Mouse (Mus musculus): ENCODE data around the gene Pcdh15.

The Pcdh15 gene

GRCm38 (mm10) chr10:74414945-74415344, 1315.8 kb downstream of the Pcdh15 start:
- no peaks in the 10 kb centered on the region for H3K4me1 ChIP-seq (replicated peaks; ENCODE audit: low read depth, low read length)
- TF ChIP-seq NANOG (IDR thresholded peaks at IDR 0.05; ENCODE audit: borderline replicate concordance, low read length) (no peak), CTCF (conservative IDR thresholded peaks at IDR 0.05; ENCODE audit: low read length) (no peak), POU5F1 (IDR thresholded peaks at IDR 0.05; ENCODE audit: borderline replicate concordance, low read length) (no peak)
- no peaks in the 10 kb centered on the region; the same call in 1 of the 2 replicates for H3K9me3 ChIP-seq (ENCODE audit: low read length)
- no peaks in the 10 kb centered on the region for H3K36me3 ChIP-seq (ENCODE audit: insufficient read depth, low read length)
- no peaks in the 10 kb centered on the region for H3K27me3 ChIP-seq (ENCODE audit: insufficient read depth, low read length)
- no peak overlapping the region for H3K4me3 ChIP-seq (replicated peaks; ENCODE audit: low read length)

- Histone ChIP-seq H3K4me3 (replicated peaks; ENCODE audit: low read length) (no peak overlapping the region), H3K36me3 (ENCODE audit: insufficient read depth, low read length) (no peaks in the 10 kb centered on the region), H3K4me1 (replicated peaks; ENCODE audit: low read depth, low read length) (no peaks in the 10 kb centered on the region), H3K27me3 (ENCODE audit: insufficient read depth, low read length) (no peaks in the 10 kb centered on the region), H3K9me3 (ENCODE audit: low read length) (no peaks in the 10 kb centered on the region; the same call in 1 of the 2 replicates)
- TF ChIP-seq NANOG (IDR thresholded peaks at IDR 0.05; ENCODE audit: borderline replicate concordance, low read length) (no peak), POU5F1 (IDR thresholded peaks at IDR 0.05; ENCODE audit: borderline replicate concordance, low read length) (no peak), CTCF (conservative IDR thresholded peaks at IDR 0.05; ENCODE audit: low read length) (no peak)
Measured at GRCm38 (mm10) chr10:74415359-74415758, 1316.2 kb downstream of the Pcdh15 start.

GRCm38 (mm10) chr10:74415949-74416348, 1316.8 kb downstream of the Pcdh15 start:
- H3K36me3 ChIP-seq (ENCODE audit: insufficient read depth, low read length) = no peaks in the 10 kb centered on the region
- no peak overlapping the region for H3K4me3 ChIP-seq (replicated peaks; ENCODE audit: low read length)
- no peaks in the 10 kb centered on the region for H3K4me1 ChIP-seq (replicated peaks; ENCODE audit: low read depth, low read length)
- H3K9me3 ChIP-seq (ENCODE audit: low read length) = no peaks in the 10 kb centered on the region; the same call in 1 of the 2 replicates
- TF ChIP-seq CTCF (conservative IDR thresholded peaks at IDR 0.05; ENCODE audit: low read length) = no peak
- no peak for TF ChIP-seq POU5F1 (IDR thresholded peaks at IDR 0.05; ENCODE audit: borderline replicate concordance, low read length)
- no peak for TF ChIP-seq NANOG (IDR thresholded peaks at IDR 0.05; ENCODE audit: borderline replicate concordance, low read length)
- no peaks in the 10 kb centered on the region for H3K27me3 ChIP-seq (ENCODE audit: insufficient read depth, low read length)

- H3K4me1 ChIP-seq (replicated peaks; ENCODE audit: low read depth, low read length) = no peaks in the 10 kb centered on the region
Measured at GRCm38 (mm10) chr10:74450069-74450468, 1350.9 kb downstream of the Pcdh15 start.

DNA sequence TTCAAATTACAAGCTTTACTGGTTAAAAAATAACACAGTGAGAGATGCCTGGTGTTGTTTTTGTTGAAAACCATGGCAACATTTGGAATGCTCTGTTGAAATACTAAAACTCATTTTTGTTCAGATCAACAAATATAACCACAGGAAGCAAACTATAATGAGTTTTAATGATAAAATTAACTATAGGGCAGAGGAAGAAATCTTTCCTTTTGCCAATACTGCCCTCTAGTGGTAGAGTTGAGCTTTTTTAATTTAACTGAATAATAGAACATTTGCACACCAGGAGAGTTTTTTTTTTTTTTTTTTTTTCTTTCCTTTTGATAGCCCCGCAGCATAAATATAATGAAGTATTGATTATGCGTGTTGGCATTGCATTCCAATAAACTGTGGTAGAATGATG, 1364.8 kb downstream of the Pcdh15 start:
- Histone ChIP-seq H3K4me3 (replicated peaks; ENCODE audit: low read length) (no peak overlapping the region), H3K9me3 (ENCODE audit: low read length) (no peaks in the 10 kb centered on the region), H3K27me3 (ENCODE audit: insufficient read depth, low read length) (no peaks in the 10 kb centered on the region), H3K4me1 (replicated peaks; ENCODE audit: low read depth, low read length) (no peaks in the 10 kb centered on the region), H3K36me3 (ENCODE audit: insufficient read depth, low read length) (no peaks in the 10 kb centered on the region)
- peak; percentile 51 for TF ChIP-seq CTCF (conservative IDR thresholded peaks at IDR 0.05; ENCODE audit: low read length)
- TF ChIP-seq POU5F1 (IDR thresholded peaks at IDR 0.05; ENCODE audit: borderline replicate concordance, low read length) = no peak

More at GRCm38 (mm10) chr10:74450069-74450468, 1350.9 kb downstream of the Pcdh15 start:
- Histone ChIP-seq H3K27me3 (ENCODE audit: insufficient read depth, low read length) (no peaks in the 10 kb centered on the region), H3K36me3 (ENCODE audit: insufficient read depth, low read length) (no peaks in the 10 kb centered on the region), H3K9me3 (ENCODE audit: low read length) (no peaks in the 10 kb centered on the region), H3K4me3 (replicated peaks; ENCODE audit: low read length) (no peak overlapping the region)
- TF ChIP-seq NANOG (IDR thresholded peaks at IDR 0.05; ENCODE audit: borderline replicate concordance, low read length) (no peak), POU5F1 (IDR thresholded peaks at IDR 0.05; ENCODE audit: borderline replicate concordance, low read length) (no peak), CTCF (conservative IDR thresholded peaks at IDR 0.05; ENCODE audit: low read length) (no peak)

DNA sequence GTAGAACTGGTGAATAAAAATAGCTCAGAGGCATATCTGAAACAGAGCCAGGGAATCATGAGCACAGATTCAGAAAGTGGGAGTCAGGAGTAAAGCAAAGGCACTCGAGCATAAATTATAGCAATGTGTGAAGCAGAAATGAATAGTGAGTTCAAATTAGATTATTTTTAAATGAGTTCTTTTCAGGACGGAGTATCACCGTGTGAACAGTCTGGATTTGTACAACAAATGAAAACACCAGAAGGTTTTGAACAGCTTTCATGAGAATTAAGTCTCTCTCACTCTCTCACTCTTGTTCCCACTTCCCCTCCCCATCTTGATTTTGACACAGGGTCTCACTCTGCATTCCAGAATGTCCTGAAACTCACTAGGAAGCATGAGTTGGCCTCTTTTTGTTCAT, 1381.6 kb downstream of the Pcdh15 start:
- TF ChIP-seq POU5F1 (IDR thresholded peaks at IDR 0.05; ENCODE audit: borderline replicate concordance, low read length) (no peak), CTCF (conservative IDR thresholded peaks at IDR 0.05; ENCODE audit: low read length) (no peak), NANOG (IDR thresholded peaks at IDR 0.05; ENCODE audit: borderline replicate concordance, low read length) (no peak)
- Histone ChIP-seq H3K4me1 (replicated peaks; ENCODE audit: low read depth, low read length) (no peaks in the 10 kb centered on the region), H3K36me3 (ENCODE audit: insufficient read depth, low read length) (no peaks in the 10 kb centered on the region), H3K27me3 (ENCODE audit: insufficient read depth, low read length) (no peaks in the 10 kb centered on the region), H3K9me3 (ENCODE audit: low read length) (no peaks in the 10 kb centered on the region), H3K4me3 (replicated peaks; ENCODE audit: low read length) (no peak overlapping the region)

- H3K36me3 ChIP-seq (ENCODE audit: insufficient read depth, low read length) = no peaks in the 10 kb centered on the region
- H3K27me3 ChIP-seq (ENCODE audit: insufficient read depth, low read length) = no peaks in the 10 kb centered on the region
- no peak overlapping the region for H3K4me3 ChIP-seq (replicated peaks; ENCODE audit: low read length)
- peaks cover 7% of the 10 kb centered on the region for H3K9me3 ChIP-seq (ENCODE audit: low read length)
- H3K4me1 ChIP-seq (replicated peaks; ENCODE audit: low read depth, low read length) = peaks cover 5% of the 10 kb centered on the region
- TF ChIP-seq NANOG (IDR thresholded peaks at IDR 0.05; ENCODE audit: borderline replicate concordance, low read length) (no peak), CTCF (conservative IDR thresholded peaks at IDR 0.05; ENCODE audit: low read length) (no peak), POU5F1 (IDR thresholded peaks at IDR 0.05; ENCODE audit: borderline replicate concordance, low read length) (no peak)
Measured at GRCm38 (mm10) chr10:74512315-74512714, 1413.2 kb downstream of the Pcdh15 start.

DNA sequence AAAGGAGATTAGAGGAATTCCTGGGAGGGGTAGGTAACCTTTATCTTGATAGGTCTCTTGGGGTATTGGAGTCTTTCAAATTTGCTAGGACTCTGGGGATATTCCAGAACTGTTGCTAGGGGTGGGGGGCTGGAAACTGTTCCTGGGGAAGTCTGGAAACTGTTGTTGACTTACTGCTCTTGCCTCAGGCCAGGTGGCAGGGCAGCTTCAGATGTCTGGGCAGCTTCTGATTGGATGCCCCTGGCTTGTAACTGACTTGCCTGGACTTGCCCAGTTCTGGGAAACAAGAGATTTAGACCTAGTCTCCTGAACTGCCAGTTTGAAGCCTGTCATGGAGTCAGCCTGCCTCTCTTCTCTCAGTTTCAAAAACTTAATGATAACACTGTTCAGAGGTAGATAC, 1414.6 kb downstream of the Pcdh15 start:
- no peak overlapping the region for H3K4me3 ChIP-seq (replicated peaks; ENCODE audit: low read length)
- TF ChIP-seq NANOG (IDR thresholded peaks at IDR 0.05; ENCODE audit: borderline replicate concordance, low read length) = no peak
- no peak for TF ChIP-seq POU5F1 (IDR thresholded peaks at IDR 0.05; ENCODE audit: borderline replicate concordance, low read length)
- no peak for TF ChIP-seq CTCF (conservative IDR thresholded peaks at IDR 0.05; ENCODE audit: low read length)
- H3K4me1 ChIP-seq (replicated peaks; ENCODE audit: low read depth, low read length) = peaks cover 5% of the 10 kb centered on the region
- peaks cover 7% of the 10 kb centered on the region for H3K9me3 ChIP-seq (ENCODE audit: low read length)
- no peaks in the 10 kb centered on the region for H3K36me3 ChIP-seq (ENCODE audit: insufficient read depth, low read length)
- H3K27me3 ChIP-seq (ENCODE audit: insufficient read depth, low read length) = no peaks in the 10 kb centered on the region

- Histone ChIP-seq H3K9me3 (ENCODE audit: low read length) (no peaks in the 10 kb centered on the region), H3K4me1 (replicated peaks; ENCODE audit: low read depth, low read length) (no peaks in the 10 kb centered on the region), H3K4me3 (replicated peaks; ENCODE audit: low read length) (no peak overlapping the region), H3K36me3 (ENCODE audit: insufficient read depth, low read length) (no peaks in the 10 kb centered on the region), H3K27me3 (ENCODE audit: insufficient read depth, low read length) (no peaks in the 10 kb centered on the region)
- no peak for TF ChIP-seq NANOG (IDR thresholded peaks at IDR 0.05; ENCODE audit: borderline replicate concordance, low read length)
Measured at GRCm38 (mm10) chr10:74538371-74538770, 1439.2 kb downstream of the Pcdh15 start.
